Mouse (Mus musculus): ENCODE results near the gene Gm49486. TPM values are rescaled to one million over a fixed set of nuclear protein-coding genes. Genes with fewer than 3 reads are reported as not detected.

Gene Gm49486
- polyA plus RNA-seq, 1 experiment: 0.11 TPM

- whole genome bisulfite sequencing: 58% methylated on average over 27 of the region's 27 CpGs
- Histone ChIP-seq H3K27ac (ENCODE audit: insufficient read depth, low read depth, low read length) (peak overlapping the region; percentile 39; the same call in 1 of the 2 replicates), H3K27me3 (replicated peaks; ENCODE audit: control insufficient read depth, insufficient read depth, low read length) (no peaks in the 10 kb centered on the region), H3K36me3 (ENCODE audit: control insufficient read depth, insufficient read depth, low read length) (no peaks in the 10 kb centered on the region), H3K4me3 (ENCODE audit: insufficient read depth, low read depth, low read length) (peak overlapping the region; percentile 31), H3K4me1 (ENCODE audit: control insufficient read depth, insufficient read depth, low read length) (0 out of 2 replicates have a peak, but pooled peaks cover 2% of the 10 kb centered on the region)
- peak; percentile 84 for DNase-seq
- TF ChIP-seq POLR2A (IDR thresholded peaks at IDR 0.05; ENCODE audit: low read depth, low read length): no peak
Observed at GRCm38 (mm10) chr15:79208758-79209439, 20.3 kb upstream of the Gm49486 start.

GRCm38 (mm10) chr15:79210357-79210756 is 18.8 kb upstream of the Gm49486 start:
- no peak for TF ChIP-seq CTCF (conservative IDR thresholded peaks at IDR 0.05; ENCODE audit: insufficient read depth, insufficient read length, low read depth, low read length)
- TF ChIP-seq POLR2A (IDR thresholded peaks at IDR 0.05; ENCODE audit: low read depth, low read length): no peak
- WGBS: 81% methylated on average over 2 of the region's 2 CpGs
- H3K27me3 ChIP-seq (replicated peaks; ENCODE audit: control insufficient read depth, insufficient read depth, low read length): no peaks in the 10 kb centered on the region
- DNase-seq: no peak
- no peak overlapping the region for H3K27ac ChIP-seq (ENCODE audit: insufficient read depth, low read depth, low read length)
- H3K4me1 ChIP-seq (ENCODE audit: control insufficient read depth, insufficient read depth, low read length): 0 out of 2 replicates have a peak, but pooled peaks cover 3% of the 10 kb centered on the region
- no peaks in the 10 kb centered on the region for H3K36me3 ChIP-seq (ENCODE audit: control insufficient read depth, insufficient read depth, low read length)
- no peak overlapping the region for H3K4me3 ChIP-seq (ENCODE audit: insufficient read depth, low read depth, low read length)

GRCm38 (mm10) chr15:79212750-79213446 is 16.3 kb upstream of the Gm49486 start:
- 87% methylated on average over 26 of the region's 26 CpGs for WGBS
- no peak overlapping the region for H3K4me3 ChIP-seq (ENCODE audit: insufficient read depth, low read depth, low read length)
- H3K27me3 ChIP-seq (replicated peaks; ENCODE audit: control insufficient read depth, insufficient read depth, low read length): no peaks in the 10 kb centered on the region
- TF ChIP-seq CTCF (conservative IDR thresholded peaks at IDR 0.05; ENCODE audit: insufficient read depth, insufficient read length, low read depth, low read length) (no peak), POLR2A (IDR thresholded peaks at IDR 0.05; ENCODE audit: low read depth, low read length) (no peak)
- DNase-seq: no peak
- no peak overlapping the region for H3K27ac ChIP-seq (ENCODE audit: insufficient read depth, low read depth, low read length)
- no peaks in the 10 kb centered on the region for H3K36me3 ChIP-seq (ENCODE audit: control insufficient read depth, insufficient read depth, low read length)
- 0 out of 2 replicates have a peak, but pooled peaks cover 3% of the 10 kb centered on the region for H3K4me1 ChIP-seq (ENCODE audit: control insufficient read depth, insufficient read depth, low read length)

- WGBS: 75% methylated on average over 6 of the region's 6 CpGs
- peak; percentile 55 for DNase-seq
- Histone ChIP-seq H3K27ac (ENCODE audit: insufficient read depth, low read depth, low read length) (no peak overlapping the region), H3K4me3 (ENCODE audit: insufficient read depth, low read depth, low read length) (no peak overlapping the region), H3K4me1 (ENCODE audit: control insufficient read depth, insufficient read depth, low read length) (0 out of 2 replicates have a peak, but pooled peaks cover 3% of the 10 kb centered on the region), H3K36me3 (ENCODE audit: control insufficient read depth, insufficient read depth, low read length) (no peaks in the 10 kb centered on the region), H3K27me3 (replicated peaks; ENCODE audit: control insufficient read depth, insufficient read depth, low read length) (no peaks in the 10 kb centered on the region)
- TF ChIP-seq POLR2A (IDR thresholded peaks at IDR 0.05; ENCODE audit: low read depth, low read length) (no peak), CTCF (conservative IDR thresholded peaks at IDR 0.05; ENCODE audit: insufficient read depth, insufficient read length, low read depth, low read length) (no peak)
Observed at GRCm38 (mm10) chr15:79213591-79213990, 15.6 kb upstream of the Gm49486 start.

- no peak for DNase-seq
- no peak for TF ChIP-seq CTCF (conservative IDR thresholded peaks at IDR 0.05; ENCODE audit: insufficient read depth, insufficient read length, low read depth, low read length)
- no peak for TF ChIP-seq POLR2A (IDR thresholded peaks at IDR 0.05; ENCODE audit: low read depth, low read length)
- Histone ChIP-seq H3K4me1 (ENCODE audit: control insufficient read depth, insufficient read depth, low read length) (0 out of 2 replicates have a peak, but pooled peaks cover 3% of the 10 kb centered on the region), H3K36me3 (ENCODE audit: control insufficient read depth, insufficient read depth, low read length) (no peaks in the 10 kb centered on the region), H3K4me3 (ENCODE audit: insufficient read depth, low read depth, low read length) (no peak overlapping the region), H3K27ac (ENCODE audit: insufficient read depth, low read depth, low read length) (no peak overlapping the region), H3K27me3 (replicated peaks; ENCODE audit: control insufficient read depth, insufficient read depth, low read length) (no peaks in the 10 kb centered on the region)
- WGBS: 79% methylated on average over 3 of the region's 3 CpGs
Observed at GRCm38 (mm10) chr15:79216191-79216590, 13.0 kb upstream of the Gm49486 start.

GRCm38 (mm10) chr15:79219572-79219971 is 9.6 kb upstream of the Gm49486 start:
- H3K36me3 ChIP-seq (ENCODE audit: control insufficient read depth, insufficient read depth, low read length): no peaks in the 10 kb centered on the region
- H3K27me3 ChIP-seq (replicated peaks; ENCODE audit: control insufficient read depth, insufficient read depth, low read length): no peaks in the 10 kb centered on the region
- no peak overlapping the region for H3K4me3 ChIP-seq (ENCODE audit: insufficient read depth, low read depth, low read length)
- H3K27ac ChIP-seq (ENCODE audit: insufficient read depth, low read depth, low read length): no peak overlapping the region
- WGBS: 14% methylated on average over 1 of the region's 1 CpGs
- no peak for TF ChIP-seq POLR2A (IDR thresholded peaks at IDR 0.05; ENCODE audit: low read depth, low read length)
- TF ChIP-seq CTCF (conservative IDR thresholded peaks at IDR 0.05; ENCODE audit: insufficient read depth, insufficient read length, low read depth, low read length): no peak
- H3K4me1 ChIP-seq (ENCODE audit: control insufficient read depth, insufficient read depth, low read length): no peaks in the 10 kb centered on the region
- peak; percentile 26 for DNase-seq

- WGBS: 21% methylated on average over 5 of the region's 5 CpGs
- TF ChIP-seq POLR2A (IDR thresholded peaks at IDR 0.05; ENCODE audit: low read depth, low read length) (no peak), CTCF (conservative IDR thresholded peaks at IDR 0.05; ENCODE audit: insufficient read depth, insufficient read length, low read depth, low read length) (no peak)
Observed at GRCm38 (mm10) chr15:79223641-79224040, 5.5 kb upstream of the Gm49486 start.

More at GRCm38 (mm10) chr15:79223641-79224040, 5.5 kb upstream of the Gm49486 start:
- Histone ChIP-seq H3K4me3 (ENCODE audit: insufficient read depth, low read depth, low read length) (no peak overlapping the region), H3K27ac (ENCODE audit: insufficient read depth, low read depth, low read length) (no peak overlapping the region), H3K36me3 (ENCODE audit: control insufficient read depth, insufficient read depth, low read length) (no peaks in the 10 kb centered on the region), H3K27me3 (replicated peaks; ENCODE audit: control insufficient read depth, insufficient read depth, low read length) (no peaks in the 10 kb centered on the region), H3K4me1 (ENCODE audit: control insufficient read depth, insufficient read depth, low read length) (no peaks in the 10 kb centered on the region)
- DNase-seq: no peak

Measured in kidney, adult 2 months (tissue).